In genomic region chr1:73259525-73260098, GRCm38 (mm10) we compare ENCODE assay signal across 20 mouse cellular contexts.
DNase-seq lines count a peak whose midpoint lies in the region; ATAC-seq lines count a peak whose summit lies in the region.
"Had no signal": no experiment of that assay in that cellular context is flagged by ENCODE, and none has a peak within 500 bp of the region (broad histone marks: within the 10 kb centered on the region; RNA-seq: fewer than 3 reads in every experiment).

No protein-coding gene starts in this region.

- H3K9me3 ChIP-seq in heart, embryonic 11.5 days (replicated peaks; ENCODE audit: control insufficient read depth, low read length) = no peaks in the 10 kb centered on the region
- H3K9me3 ChIP-seq in lung, embryonic 15.5 days = no peaks in the 10 kb centered on the region
- no peaks in the 10 kb centered on the region for H3K9me3 ChIP-seq in midbrain, embryonic 11.5 days (ENCODE audit: control insufficient read depth, low read length)
- no peaks in the 10 kb centered on the region for H3K9me3 ChIP-seq in midbrain, embryonic 13.5 days
- H3K9me3 ChIP-seq in forebrain, embryonic 11.5 days (ENCODE audit: control insufficient read depth, low read length) = no peaks in the 10 kb centered on the region
- H3K9me3 ChIP-seq: embryonic facial prominence, embryonic 12.5 days; forebrain, embryonic 12.5 days; heart, embryonic 15.5 days; hindbrain, embryonic 15.5 days had no signal

- no peak for DNase-seq in heart, adult 8-10 months (ENCODE audit: low spot score)
- DNase-seq in lung, postnatal 14 days = no peak
- DNase-seq in midbrain, embryonic 11.5 days (ENCODE audit: low spot score, missing footprints) = peak; percentile 57
- DNase-seq in forebrain, embryonic 11.5 days (ENCODE audit: low spot score) = no peak
- DNase-seq: adrenal gland, postnatal 14 days; cerebellum, adult 11-12 months; cerebellum, adult 9-10 months; cerebellum, postnatal 25 days; gastrocnemius, postnatal 14 days; heart, postnatal 14 days had no signal

- no peak overlapping the region for H3K4me3 ChIP-seq in heart, embryonic 11.5 days (ENCODE audit: low read depth, low read length)
- no peak overlapping the region for H3K4me3 ChIP-seq in lung, embryonic 15.5 days
- H3K4me3 ChIP-seq in midbrain, embryonic 11.5 days (ENCODE audit: low read depth, low read length) = no peak overlapping the region
- no peak overlapping the region for H3K4me3 ChIP-seq in midbrain, embryonic 13.5 days (replicated peaks)
- H3K4me3 ChIP-seq in forebrain, embryonic 11.5 days (ENCODE audit: low read depth, low read length) = no peak overlapping the region
- H3K4me3 ChIP-seq: embryonic facial prominence, embryonic 12.5 days; forebrain, embryonic 12.5 days; heart, embryonic 15.5 days; hindbrain, embryonic 15.5 days had no signal

- H3K9ac ChIP-seq in heart, embryonic 11.5 days (ENCODE audit: low read depth, low read length) = no peak overlapping the region
- no peak overlapping the region for H3K9ac ChIP-seq in lung, embryonic 15.5 days
- H3K9ac ChIP-seq in midbrain, embryonic 11.5 days (ENCODE audit: low read length) = no peak overlapping the region
- no peak overlapping the region for H3K9ac ChIP-seq in midbrain, embryonic 13.5 days (replicated peaks)
- H3K9ac ChIP-seq in forebrain, embryonic 11.5 days (ENCODE audit: low read length) = no peak overlapping the region
- H3K9ac ChIP-seq: embryonic facial prominence, embryonic 12.5 days; forebrain, embryonic 12.5 days; heart, embryonic 15.5 days; hindbrain, embryonic 15.5 days had no signal

- WGBS in heart, embryonic 11.5 days (ENCODE audit: insufficient replicate concordance) = 18% methylated on average over 5 of the region's 5 CpGs
- WGBS in lung, embryonic 15.5 days = 27% methylated on average over 5 of the region's 5 CpGs
- WGBS in midbrain, embryonic 11.5 days = 72% methylated on average over 5 of the region's 5 CpGs
- WGBS in midbrain, embryonic 13.5 days = 67% methylated on average over 5 of the region's 5 CpGs
- whole genome bisulfite sequencing in forebrain, embryonic 11.5 days = 84% methylated on average over 5 of the region's 5 CpGs

- no peaks in the 10 kb centered on the region for H3K36me3 ChIP-seq in heart, embryonic 11.5 days (ENCODE audit: control insufficient read depth, insufficient read depth, low read length)
- no peaks in the 10 kb centered on the region for H3K36me3 ChIP-seq in lung, embryonic 15.5 days
- H3K36me3 ChIP-seq in midbrain, embryonic 11.5 days (ENCODE audit: control insufficient read depth, insufficient read depth, low read length) = no peaks in the 10 kb centered on the region
- H3K36me3 ChIP-seq in midbrain, embryonic 13.5 days = no peaks in the 10 kb centered on the region
- no peaks in the 10 kb centered on the region for H3K36me3 ChIP-seq in forebrain, embryonic 11.5 days (ENCODE audit: control insufficient read depth, insufficient read depth, low read length)
- H3K36me3 ChIP-seq: embryonic facial prominence, embryonic 12.5 days; forebrain, embryonic 12.5 days; heart, embryonic 15.5 days; hindbrain, embryonic 15.5 days had no signal

- H3K4me1 ChIP-seq in heart, embryonic 11.5 days (ENCODE audit: control insufficient read depth, insufficient read depth, low read length) = peaks cover 24% of the 10 kb centered on the region
- peaks cover 14% of the 10 kb centered on the region for H3K4me1 ChIP-seq in lung, embryonic 15.5 days
- H3K4me1 ChIP-seq in midbrain, embryonic 11.5 days (ENCODE audit: control insufficient read depth, insufficient read depth, low read length) = no peaks in the 10 kb centered on the region
- no peaks in the 10 kb centered on the region for H3K4me1 ChIP-seq in midbrain, embryonic 13.5 days (replicated peaks)
- no peaks in the 10 kb centered on the region for H3K4me1 ChIP-seq in forebrain, embryonic 11.5 days (replicated peaks; ENCODE audit: control insufficient read depth, insufficient read depth, low read length)
- H3K4me1 ChIP-seq: forebrain, embryonic 12.5 days; hindbrain, embryonic 15.5 days had no signal

- H3K27me3 ChIP-seq in heart, embryonic 11.5 days (ENCODE audit: control insufficient read depth, insufficient read depth, low read length) = no peaks in the 10 kb centered on the region
- H3K27me3 ChIP-seq in lung, embryonic 15.5 days = no peaks in the 10 kb centered on the region
- no peaks in the 10 kb centered on the region for H3K27me3 ChIP-seq in midbrain, embryonic 11.5 days (ENCODE audit: control insufficient read depth, insufficient read depth, low read length)
- H3K27me3 ChIP-seq in midbrain, embryonic 13.5 days = no peaks in the 10 kb centered on the region
- H3K27me3 ChIP-seq in forebrain, embryonic 11.5 days (ENCODE audit: control insufficient read depth, insufficient read depth, low read length) = no peaks in the 10 kb centered on the region
- H3K27me3 ChIP-seq: embryonic facial prominence, embryonic 12.5 days; forebrain, embryonic 12.5 days; heart, embryonic 15.5 days; hindbrain, embryonic 15.5 days; Patski had no signal

- 0 out of 2 replicates have a peak overlapping the region, but pooled peaks have one; percentile 4 for H3K27ac ChIP-seq in heart, embryonic 11.5 days (ENCODE audit: low read depth, low read length)
- H3K27ac ChIP-seq in lung, embryonic 15.5 days = no peak overlapping the region
- H3K27ac ChIP-seq in midbrain, embryonic 11.5 days (ENCODE audit: low read depth, low read length) = no peak overlapping the region
- H3K27ac ChIP-seq in midbrain, embryonic 13.5 days = no peak overlapping the region
- H3K27ac ChIP-seq in forebrain, embryonic 11.5 days (ENCODE audit: low read depth, low read length) = no peak overlapping the region
- H3K27ac ChIP-seq: embryonic facial prominence, embryonic 12.5 days; forebrain, embryonic 12.5 days; heart, embryonic 15.5 days; hindbrain, embryonic 15.5 days had no signal

- no peak overlapping the region for H3K4me2 ChIP-seq in heart, embryonic 11.5 days
- H3K4me2 ChIP-seq in lung, embryonic 15.5 days = no peak overlapping the region
- H3K4me2 ChIP-seq in midbrain, embryonic 11.5 days = no peak overlapping the region
- H3K4me2 ChIP-seq in midbrain, embryonic 13.5 days (replicated peaks) = no peak overlapping the region
- no peak overlapping the region for H3K4me2 ChIP-seq in forebrain, embryonic 11.5 days (ENCODE audit: low read depth, low read length, severe bottlenecking)
- H3K4me2 ChIP-seq: embryonic facial prominence, embryonic 12.5 days; forebrain, embryonic 12.5 days; heart, embryonic 15.5 days; hindbrain, embryonic 15.5 days had no signal

- ATAC-seq in heart, embryonic 11.5 days (replicated peaks; ENCODE audit: insufficient number of reproducible peaks, low FRiP score, low TSS enrichment) = peak; percentile 22; the same call in 1 of the 2 replicates
- peak; percentile 93 for ATAC-seq in lung, embryonic 15.5 days (ENCODE audit: borderline replicate concordance, extremely low read depth, low FRiP score, low TSS enrichment)
- no peak for ATAC-seq in midbrain, embryonic 11.5 days (ENCODE audit: low FRiP score)
- no peak for ATAC-seq in midbrain, embryonic 13.5 days
- ATAC-seq in forebrain, embryonic 11.5 days (replicated peaks; ENCODE audit: low FRiP score) = no peak
- ATAC-seq: activated CD4-positive, CD25-positive, alpha-beta regulatory T cell, adult 4 months; forebrain, embryonic 16.5 days; Patski had no signal

Comparison
In these comparisons a context has a peak if more than half of its experiments do, and no peak if none do; other contexts are left out.
1. ATAC-seq: peak in heart, embryonic 11.5 days (single experiment) and lung, embryonic 15.5 days (single experiment); none in midbrain, embryonic 11.5 days (single experiment), midbrain, embryonic 13.5 days (single experiment) and forebrain, embryonic 11.5 days (single experiment).